Mouse (Mus musculus): ENCODE results near the gene Sdc3. TPM values are rescaled to one million over a fixed set of nuclear protein-coding genes. Genes with fewer than 3 reads are reported as not detected.
A peak's percentile ranks its signal among the peaks of the same experiment; 100 is the strongest.

Sdc3 gene
- polyA plus RNA-seq, 1 experiment from 2014 or later, result 20.3 TPM

DNA sequence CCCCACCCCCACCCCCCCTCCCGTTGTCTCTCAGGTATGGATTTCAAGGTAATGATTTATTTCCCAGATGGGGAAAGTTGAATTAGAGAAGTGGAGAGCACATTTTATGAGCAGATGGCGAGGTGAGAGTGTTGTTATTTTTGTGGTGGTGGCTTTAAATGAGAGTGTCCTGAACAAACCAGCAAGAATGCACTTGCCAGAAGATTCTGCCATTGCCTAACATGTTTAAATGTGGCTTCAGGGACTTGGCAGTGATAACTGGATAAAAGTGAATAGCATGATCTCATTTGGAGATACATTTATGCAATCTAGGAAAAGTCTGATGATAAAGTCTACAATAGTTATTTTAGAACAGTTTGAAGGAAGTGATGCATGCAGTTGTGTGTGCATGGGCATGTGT is 37.6 kb upstream of the Sdc3 start:
- no peaks in the 10 kb centered on the region for H3K27me3 ChIP-seq (ENCODE audit: insufficient read depth, low read length)
- WGBS, result 79% methylated on average over 2 of the region's 2 CpGs
- H3K9ac ChIP-seq, result no peak overlapping the region
- H3K36me3 ChIP-seq (ENCODE audit: insufficient read depth), result peaks cover 96% of the 10 kb centered on the region
- H3K9me3 ChIP-seq (ENCODE audit: low read depth, low read length), result no peaks in the 10 kb centered on the region
- no peak overlapping the region for H3K4me2 ChIP-seq
- ATAC-seq (ENCODE audit: insufficient read depth) (no peak), DNase-seq (no peak)
- H3K27ac ChIP-seq (ENCODE audit: low read depth), result no peak overlapping the region
- no peaks in the 10 kb centered on the region for H3K4me1 ChIP-seq (ENCODE audit: insufficient read depth)
- TF ChIP-seq CTCF (IDR thresholded peaks at IDR 0.05; ENCODE audit: low read depth), result no peak
- H3K4me3 ChIP-seq (ENCODE audit: low read depth, low read length), result no peak overlapping the region

DNA sequence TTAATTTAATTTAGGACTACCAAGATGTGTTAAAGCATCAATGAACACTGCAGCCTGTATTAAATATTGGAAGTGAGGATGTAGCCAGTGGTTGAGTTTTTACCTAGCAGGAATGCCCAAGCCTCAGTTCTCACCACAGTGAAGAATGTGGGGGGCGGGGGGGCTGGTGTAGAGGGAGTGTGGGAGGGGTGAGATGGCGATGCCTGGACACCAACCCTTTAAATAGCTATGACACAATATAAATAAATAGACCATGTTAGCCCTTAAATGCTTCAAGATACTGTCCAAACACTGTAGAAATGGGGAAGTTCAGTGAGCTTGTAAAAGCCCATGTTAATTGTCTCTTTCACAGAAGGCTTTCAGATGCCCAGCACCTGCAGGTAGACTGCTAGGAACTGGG is 32.5 kb upstream of the Sdc3 start:
- WGBS, result 66% methylated on average over 2 of the region's 2 CpGs
- Histone ChIP-seq H3K4me1 (ENCODE audit: insufficient read depth) (no peaks in the 10 kb centered on the region), H3K36me3 (ENCODE audit: insufficient read depth) (peaks cover 93% of the 10 kb centered on the region), H3K4me2 (no peak overlapping the region), H3K27me3 (ENCODE audit: insufficient read depth, low read length) (no peaks in the 10 kb centered on the region), H3K27ac (ENCODE audit: low read depth) (no peak overlapping the region), H3K9ac (no peak overlapping the region), H3K4me3 (ENCODE audit: low read depth, low read length) (no peak overlapping the region), H3K9me3 (ENCODE audit: low read depth, low read length) (no peaks in the 10 kb centered on the region)
- DNase-seq (no peak), ATAC-seq (ENCODE audit: insufficient read depth) (no peak)
- TF ChIP-seq CTCF (IDR thresholded peaks at IDR 0.05; ENCODE audit: low read depth), result no peak

DNA sequence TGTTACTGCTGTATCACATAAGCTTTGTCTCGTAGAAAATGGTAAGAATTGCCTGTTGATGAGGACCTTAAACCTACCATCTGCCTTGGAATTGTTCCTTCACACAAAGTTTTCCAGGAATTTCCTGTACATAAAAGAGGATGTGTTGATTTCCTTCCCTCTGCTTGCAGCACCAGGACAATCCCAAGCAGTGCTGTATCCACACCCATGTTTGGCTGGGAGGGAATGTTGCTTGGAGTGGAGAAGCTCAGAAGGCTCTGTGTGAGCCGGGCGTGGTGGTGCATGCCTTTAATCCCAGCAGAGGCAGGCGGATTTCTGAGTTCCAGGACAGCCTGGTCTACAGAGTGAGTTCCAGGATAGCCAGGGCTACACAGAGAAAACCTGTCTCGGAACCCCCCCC is 30.5 kb upstream of the Sdc3 start:
- Histone ChIP-seq H3K4me1 (ENCODE audit: insufficient read depth) (no peaks in the 10 kb centered on the region), H3K4me2 (no peak overlapping the region), H3K4me3 (ENCODE audit: low read depth, low read length) (no peak overlapping the region), H3K9ac (no peak overlapping the region), H3K36me3 (ENCODE audit: insufficient read depth) (peaks cover 95% of the 10 kb centered on the region), H3K9me3 (ENCODE audit: low read depth, low read length) (no peaks in the 10 kb centered on the region), H3K27me3 (ENCODE audit: insufficient read depth, low read length) (no peaks in the 10 kb centered on the region), H3K27ac (ENCODE audit: low read depth) (no peak overlapping the region; the same call in 1 of the 2 replicates)
- no peak for TF ChIP-seq CTCF (IDR thresholded peaks at IDR 0.05; ENCODE audit: low read depth)
- no peak for ATAC-seq (ENCODE audit: insufficient read depth)
- WGBS, result 66% methylated on average over 5 of the region's 5 CpGs
- peak; percentile 27 for DNase-seq

DNA sequence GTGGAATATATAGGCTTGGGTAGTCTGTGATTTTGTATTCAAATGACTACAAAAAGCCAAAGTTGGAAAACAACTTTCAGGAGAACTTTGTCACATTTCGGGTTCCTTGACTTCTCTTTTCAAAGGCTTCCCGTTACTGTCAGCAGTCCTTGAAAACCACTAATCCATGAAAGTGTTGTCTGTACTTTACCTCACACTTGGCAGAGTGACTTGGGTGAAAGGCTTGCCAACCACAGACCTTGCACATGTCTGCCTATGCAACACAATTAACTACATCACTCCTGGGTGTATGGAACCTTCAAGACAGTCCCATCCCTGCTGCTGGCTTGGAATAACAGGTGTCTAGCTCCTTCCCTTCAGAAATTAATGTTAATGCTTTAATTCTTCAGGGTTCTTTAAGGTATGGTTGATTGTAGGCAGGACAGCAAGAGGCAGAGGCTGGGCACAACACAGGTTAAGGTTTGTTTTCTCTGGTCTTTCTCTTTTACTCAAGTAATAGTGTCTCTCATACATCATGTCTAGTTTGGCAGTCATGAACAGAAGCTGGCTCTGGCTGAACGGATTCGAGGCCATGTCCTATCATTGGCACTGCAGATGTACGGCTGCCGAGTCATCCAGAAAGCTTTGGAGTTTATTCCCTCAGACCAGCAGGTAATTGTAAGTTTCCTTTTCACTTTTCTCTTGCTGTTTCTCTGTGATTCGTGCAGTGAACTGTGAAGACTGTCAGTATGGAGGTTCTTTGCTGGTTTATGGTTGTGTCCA is 26.8 kb upstream of the Sdc3 start:
- H3K9ac ChIP-seq, result no peak overlapping the region
- H3K27me3 ChIP-seq (ENCODE audit: insufficient read depth, low read length), result no peaks in the 10 kb centered on the region
- no peak for TF ChIP-seq CTCF (IDR thresholded peaks at IDR 0.05; ENCODE audit: low read depth)
- H3K4me3 ChIP-seq (ENCODE audit: low read depth, low read length), result no peak overlapping the region
- H3K4me1 ChIP-seq (ENCODE audit: insufficient read depth), result no peaks in the 10 kb centered on the region
- 85% methylated on average over 7 of the region's 7 CpGs for WGBS
- DNase-seq (no peak), ATAC-seq (ENCODE audit: insufficient read depth) (no peak)
- no peaks in the 10 kb centered on the region for H3K9me3 ChIP-seq (ENCODE audit: low read depth, low read length)
- H3K27ac ChIP-seq (ENCODE audit: low read depth), result no peak overlapping the region
- peaks cover 98% of the 10 kb centered on the region for H3K36me3 ChIP-seq (ENCODE audit: insufficient read depth)
- H3K4me2 ChIP-seq, result no peak overlapping the region

DNA sequence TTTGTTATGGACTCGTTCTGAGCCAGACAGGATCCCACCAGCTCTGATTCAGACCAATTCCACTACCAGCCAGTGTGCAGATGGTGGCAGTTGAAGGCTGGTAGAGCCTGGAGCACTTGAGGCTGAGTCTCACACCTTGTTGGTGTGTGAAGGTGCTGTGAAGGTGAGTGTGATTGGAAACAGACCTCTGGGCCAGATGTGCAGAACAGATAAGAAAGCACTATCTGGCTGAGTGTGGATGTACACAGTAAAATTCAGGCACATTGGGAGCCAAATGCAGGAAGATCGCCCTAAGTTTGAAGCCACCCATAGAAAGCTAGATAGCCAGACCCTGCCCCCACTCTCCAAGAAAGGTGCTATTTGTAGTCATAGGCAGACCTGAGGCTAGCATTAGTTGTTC is 25.9 kb upstream of the Sdc3 start:
- no peak for ATAC-seq (ENCODE audit: insufficient read depth)
- no peak for TF ChIP-seq CTCF (IDR thresholded peaks at IDR 0.05; ENCODE audit: low read depth)

DNA sequence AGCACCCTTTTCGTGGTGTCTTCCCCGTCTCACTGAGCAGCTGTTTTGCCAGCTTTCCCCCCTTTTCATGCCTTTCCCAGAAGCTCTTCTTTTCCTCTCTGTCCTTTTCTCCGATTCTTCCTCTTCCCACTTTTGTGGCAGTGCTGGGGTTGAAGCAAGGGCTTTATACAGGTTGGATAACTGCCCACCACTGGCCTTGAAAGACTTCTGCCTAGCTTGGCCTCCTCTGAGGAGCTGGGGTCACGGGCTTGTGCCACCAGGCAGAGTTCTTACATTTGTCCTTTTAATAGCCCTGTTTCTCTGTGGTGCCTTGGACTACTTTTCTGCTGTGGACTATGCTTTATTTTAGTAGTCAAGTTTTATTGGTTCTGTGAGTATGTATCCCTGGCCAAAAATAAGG is 25.4 kb upstream of the Sdc3 start:
- DNase-seq (no peak), ATAC-seq (ENCODE audit: insufficient read depth) (no peak)
- WGBS, result 88% methylated on average over 4 of the region's 4 CpGs
- H3K9ac ChIP-seq, result no peak overlapping the region
- no peak overlapping the region for H3K27ac ChIP-seq (ENCODE audit: low read depth)
- H3K4me1 ChIP-seq (ENCODE audit: insufficient read depth), result no peaks in the 10 kb centered on the region
- TF ChIP-seq CTCF (IDR thresholded peaks at IDR 0.05; ENCODE audit: low read depth), result no peak
- no peak overlapping the region for H3K4me3 ChIP-seq (ENCODE audit: low read depth, low read length)
- no peaks in the 10 kb centered on the region for H3K27me3 ChIP-seq (ENCODE audit: insufficient read depth, low read length)
- H3K4me2 ChIP-seq, result no peak overlapping the region
- H3K36me3 ChIP-seq (ENCODE audit: insufficient read depth), result peaks cover 98% of the 10 kb centered on the region
- H3K9me3 ChIP-seq (ENCODE audit: low read depth, low read length), result no peaks in the 10 kb centered on the region

More for the DNA sequence above, 25.9 kb upstream of the Sdc3 start:
- no peak for DNase-seq
- H3K27me3 ChIP-seq (ENCODE audit: insufficient read depth, low read length), result no peaks in the 10 kb centered on the region
- no peaks in the 10 kb centered on the region for H3K4me1 ChIP-seq (ENCODE audit: insufficient read depth)
- H3K36me3 ChIP-seq (ENCODE audit: insufficient read depth), result peaks cover 98% of the 10 kb centered on the region
- H3K4me3 ChIP-seq (ENCODE audit: low read depth, low read length), result no peak overlapping the region
- H3K9me3 ChIP-seq (ENCODE audit: low read depth, low read length), result no peaks in the 10 kb centered on the region
- H3K9ac ChIP-seq, result no peak overlapping the region
- H3K4me2 ChIP-seq, result no peak overlapping the region
- WGBS, result 96% methylated on average over 1 of the region's 2 CpGs
- no peak overlapping the region for H3K27ac ChIP-seq (ENCODE audit: low read depth)

DNA sequence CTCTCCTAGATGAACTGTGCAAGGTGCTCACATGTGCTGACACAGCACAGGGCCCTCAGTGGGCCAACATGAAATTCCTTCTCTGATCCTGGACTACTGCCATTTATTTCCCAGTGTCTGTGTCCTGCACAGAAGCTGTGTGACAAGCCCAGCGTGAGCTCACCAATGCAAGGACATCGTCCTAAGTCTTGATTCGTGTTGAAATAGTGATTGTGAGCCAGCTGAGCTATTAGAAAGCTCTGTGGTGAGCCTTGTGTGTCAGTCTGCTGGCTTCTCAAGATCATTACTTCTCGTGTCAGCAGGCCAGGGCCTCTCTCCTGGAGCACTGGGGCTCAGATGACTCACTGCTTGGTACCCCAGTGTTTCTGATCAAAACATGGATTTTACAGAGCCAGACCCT is 18.4 kb upstream of the Sdc3 start:
- Histone ChIP-seq H3K9me3 (ENCODE audit: low read depth, low read length) (no peaks in the 10 kb centered on the region), H3K4me3 (ENCODE audit: low read depth, low read length) (no peak overlapping the region), H3K4me2 (no peak overlapping the region), H3K36me3 (ENCODE audit: insufficient read depth) (peaks cover 97% of the 10 kb centered on the region), H3K27me3 (ENCODE audit: insufficient read depth, low read length) (no peaks in the 10 kb centered on the region), H3K27ac (ENCODE audit: low read depth) (no peak overlapping the region), H3K4me1 (ENCODE audit: insufficient read depth) (no peaks in the 10 kb centered on the region), H3K9ac (no peak overlapping the region)
- ATAC-seq (ENCODE audit: insufficient read depth) (no peak), DNase-seq (no peak)
- no peak for TF ChIP-seq CTCF (IDR thresholded peaks at IDR 0.05; ENCODE audit: low read depth)
- WGBS, result 86% methylated on average over 4 of the region's 4 CpGs
